Mouse (Mus musculus) heart, adult 8-10 months (tissue): Measurements from ENCODE around the gene Hoxa13. TPM values are rescaled to one million over a fixed set of nuclear protein-coding genes. Genes with fewer than 3 reads are reported as not detected.

Source experiments
- DNase-seq: peaks from one replicate; pipeline ENCODE4 v3.0.0; 2022; ENCODE audit warnings: low spot score
- total RNA-seq, 4 experiments: library from RNA; stranded (reverse); gene quantifications; 2 replicates each; pipeline ENCODE4 v1.2.4; 2022

Gene Hoxa13
- not detected for total RNA-seq

- DNase-seq = no peak
Measured at GRCm38 (mm10) chr6:52260654-52261575, at the start of gene Hoxa13. Gene Hoxa13, minus strand, starts transcription at chr6:52260880.

GRCm38 (mm10) chr6:52310366-52310765, 49.7 kb upstream of the Hoxa13 start:
- DNase-seq = no peak

GRCm38 (mm10) chr6:52309766-52310165, 49.1 kb upstream of the Hoxa13 start:
- no peak for DNase-seq

- peak; percentile 42 for DNase-seq
Measured at GRCm38 (mm10) chr6:52305877-52306389, 45.3 kb upstream of the Hoxa13 start.

GRCm38 (mm10) chr6:52303426-52303825, 42.7 kb upstream of the Hoxa13 start:
- DNase-seq = no peak

- DNase-seq = no peak
Measured at GRCm38 (mm10) chr6:52300806-52301205, 40.1 kb upstream of the Hoxa13 start.

GRCm38 (mm10) chr6:52298511-52298910, 37.8 kb upstream of the Hoxa13 start:
- DNase-seq = no peak

GRCm38 (mm10) chr6:52294616-52295015, 33.9 kb upstream of the Hoxa13 start:
- DNase-seq = no peak

GRCm38 (mm10) chr6:52292328-52292727, 31.6 kb upstream of the Hoxa13 start:
- DNase-seq = no peak

GRCm38 (mm10) chr6:52291021-52291860, 30.6 kb upstream of the Hoxa13 start:
- DNase-seq = no peak

GRCm38 (mm10) chr6:52290186-52290585, 29.5 kb upstream of the Hoxa13 start:
- no peak for DNase-seq

- no peak for DNase-seq
Measured at GRCm38 (mm10) chr6:52283896-52284295, 23.2 kb upstream of the Hoxa13 start.

- no peak for DNase-seq
Measured at GRCm38 (mm10) chr6:52281084-52281483, 20.4 kb upstream of the Hoxa13 start.

- DNase-seq = no peak
Measured at GRCm38 (mm10) chr6:52276920-52277319, 16.2 kb upstream of the Hoxa13 start.

- no peak for DNase-seq
Measured at GRCm38 (mm10) chr6:52276382-52276781, 15.7 kb upstream of the Hoxa13 start.

GRCm38 (mm10) chr6:52275563-52276280, 15.0 kb upstream of the Hoxa13 start:
- no peak for DNase-seq

- no peak for DNase-seq
Measured at GRCm38 (mm10) chr6:52274576-52274975, 13.9 kb upstream of the Hoxa13 start.

GRCm38 (mm10) chr6:52273656-52274280, 13.1 kb upstream of the Hoxa13 start:
- no peak for DNase-seq

- no peak for DNase-seq
Measured at GRCm38 (mm10) chr6:52272766-52273655, 12.3 kb upstream of the Hoxa13 start.
